Mouse (Mus musculus) embryo, embryonic 10.5 days (tissue): ENCODE measurements at regions not wholly inside any gene's neighbourhood (a gene's known extent, or its start where the extent isn't known, plus 50 kb on each side); places are given as distances from the start of the nearest gene placed in this dataset.
A peak's percentile ranks its signal among the peaks of the same experiment; 100 is the strongest.

Experiments used
- DNase-seq: peaks from one replicate; pipeline ENCODE4 v3.0.0-alpha.2; 2015; ENCODE audit warnings: low spot score

GRCm38 (mm10) chr13:101427426-101428221 lies 340.4 kb downstream of the Pik3r1 start:
- DNase-seq = peak; percentile 32

DNA sequence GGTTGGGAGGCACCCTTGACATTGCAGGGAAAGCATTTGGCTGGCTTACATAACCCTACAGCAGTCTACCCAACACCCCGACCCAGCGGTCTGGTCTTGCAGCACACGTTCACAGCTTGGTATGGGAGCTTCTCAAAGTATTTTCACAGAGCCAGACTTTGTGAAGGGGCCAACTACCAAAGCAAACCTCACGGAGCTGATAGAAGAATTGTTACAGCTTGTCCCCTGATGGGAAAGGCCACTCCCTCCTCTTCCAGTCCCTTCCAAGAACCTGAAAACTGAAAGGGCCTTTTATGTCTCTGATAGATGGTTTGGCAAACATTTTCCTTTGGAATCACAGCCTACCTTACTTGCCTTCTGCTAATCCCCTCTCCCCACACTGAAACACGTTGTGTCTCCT lies 341.6 kb downstream of the Pik3r1 start:
- DNase-seq = no peak

DNA sequence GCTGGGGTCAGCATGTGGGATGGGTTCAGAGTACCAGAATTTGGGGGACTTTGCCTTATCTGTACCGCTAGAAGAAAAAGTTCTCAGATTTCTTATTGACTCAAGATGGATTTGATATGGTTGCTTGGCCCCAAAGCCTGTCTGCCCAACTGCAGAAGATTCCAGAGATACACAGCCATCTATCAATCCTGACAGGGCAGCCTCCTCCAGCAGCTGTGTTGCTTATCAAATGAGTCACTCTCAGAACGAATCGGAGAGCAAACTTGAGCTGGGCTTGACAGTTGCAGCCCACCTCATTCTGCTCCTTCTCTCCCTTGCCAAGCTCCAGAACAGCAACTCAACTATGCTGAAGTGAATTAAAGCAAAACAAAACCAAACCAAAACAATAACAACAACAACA lies 345.9 kb downstream of the Pik3r1 start:
- no peak for DNase-seq

DNA sequence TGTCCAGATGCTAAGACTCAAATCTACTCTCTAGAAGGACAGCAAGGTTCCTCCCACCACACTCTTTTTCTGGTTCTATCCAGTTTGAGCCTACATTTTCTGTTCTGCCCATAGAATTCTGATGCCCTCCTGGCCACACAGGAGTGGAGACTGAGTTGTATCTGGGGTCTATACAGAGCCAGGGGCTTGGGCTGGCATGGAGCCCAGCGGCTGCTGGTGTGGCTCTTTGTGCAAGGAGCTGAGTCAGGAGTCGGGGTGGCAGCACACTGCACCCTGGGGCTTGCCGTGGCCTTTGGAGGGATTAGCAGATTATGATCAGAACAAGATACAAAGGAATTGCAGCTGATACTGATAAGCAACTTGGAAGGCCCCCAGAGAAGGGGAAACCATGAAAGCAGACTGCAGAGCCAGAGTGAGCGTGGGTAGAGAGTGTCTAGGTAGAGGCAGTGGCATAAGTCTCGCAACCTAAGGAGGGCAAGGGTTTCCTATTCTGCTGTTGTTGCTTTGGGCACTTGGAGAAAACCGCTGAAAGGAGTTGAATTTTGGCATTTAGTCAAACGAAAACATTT lies 348.5 kb downstream of the Pik3r1 start:
- no peak for DNase-seq

GRCm38 (mm10) chr13:101418272-101418671 lies 349.7 kb downstream of the Pik3r1 start:
- DNase-seq = no peak

GRCm38 (mm10) chr13:101408885-101409284 lies 359.1 kb downstream of the Pik3r1 start:
- DNase-seq = no peak

GRCm38 (mm10) chr13:101407633-101408032 lies 360.4 kb downstream of the Pik3r1 start:
- DNase-seq = no peak

DNA sequence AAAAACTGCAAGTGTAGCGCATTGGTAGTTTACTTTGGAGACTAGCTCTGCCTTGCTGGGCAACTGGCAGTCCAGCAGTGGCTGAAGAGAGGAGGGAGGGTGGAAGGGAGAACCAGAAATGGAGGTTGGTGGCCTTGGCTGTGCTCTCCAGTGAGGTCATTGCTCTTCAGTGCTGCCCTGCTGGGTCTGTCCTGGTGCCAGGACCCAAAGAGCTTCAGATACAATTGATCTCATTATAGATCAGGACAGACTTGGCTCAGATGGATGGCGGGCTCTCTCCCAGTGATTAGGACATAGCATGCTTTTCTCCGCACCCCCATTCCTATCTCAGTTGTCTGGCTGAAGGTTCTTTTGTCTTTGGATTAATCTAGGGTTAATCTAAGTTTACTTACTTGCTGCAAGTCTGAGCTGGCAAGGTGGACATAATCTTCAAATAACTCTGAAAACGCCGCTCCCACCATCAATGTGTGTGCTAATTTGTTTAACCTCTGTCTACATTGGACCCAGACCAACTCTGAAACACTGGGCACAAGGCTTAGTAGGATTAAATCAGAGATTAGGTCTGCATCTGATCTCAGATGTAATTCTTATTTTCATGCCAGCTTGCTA lies 394.3 kb downstream of the Pik3r1 start:
- DNase-seq = no peak

GRCm38 (mm10) chr13:101371906-101372305 lies 396.1 kb downstream of the Pik3r1 start:
- DNase-seq = no peak

DNA sequence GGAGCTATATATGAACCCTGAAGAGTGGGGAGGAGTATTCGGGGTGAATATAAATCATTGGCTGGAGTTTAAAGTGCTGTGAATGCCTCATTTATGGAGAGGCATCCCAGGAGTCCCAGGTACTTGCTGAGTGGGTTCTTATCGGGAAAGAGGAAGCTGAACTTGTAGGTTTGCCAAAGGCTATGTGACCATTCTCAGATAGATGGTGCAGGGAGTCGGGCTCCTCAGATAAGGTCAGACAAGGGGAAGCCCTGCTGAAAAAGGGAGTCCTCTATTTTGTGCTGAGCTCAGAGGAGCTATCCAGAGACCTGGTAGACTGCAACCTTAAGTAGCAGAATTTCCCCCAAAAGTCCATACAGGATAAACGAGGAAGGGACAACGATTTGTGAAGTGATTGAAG lies 399.8 kb downstream of the Pik3r1 start:
- DNase-seq = no peak

DNA sequence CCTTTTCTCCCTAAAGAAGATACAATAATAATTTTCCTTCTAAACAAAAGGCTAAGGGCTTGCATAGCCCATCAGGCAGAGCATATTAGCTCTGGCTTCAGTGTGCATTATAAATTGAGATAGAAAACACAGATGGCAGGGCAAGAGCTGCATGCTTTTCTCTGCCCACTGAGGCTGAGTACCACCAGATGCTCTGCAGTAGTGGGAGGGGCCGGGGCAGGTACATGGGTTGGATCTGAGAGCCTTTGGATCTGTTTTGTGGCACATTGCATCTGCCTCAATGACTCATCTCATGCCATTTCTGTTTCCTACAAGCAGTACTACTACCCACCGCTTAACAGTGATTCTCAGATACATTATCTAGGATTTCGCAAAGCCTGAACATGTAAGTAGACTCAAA lies 412.7 kb downstream of the Pik3r1 start:
- no peak for DNase-seq

GRCm38 (mm10) chr13:101351123-101351522 lies 416.9 kb downstream of the Pik3r1 start:
- no peak for DNase-seq

DNA sequence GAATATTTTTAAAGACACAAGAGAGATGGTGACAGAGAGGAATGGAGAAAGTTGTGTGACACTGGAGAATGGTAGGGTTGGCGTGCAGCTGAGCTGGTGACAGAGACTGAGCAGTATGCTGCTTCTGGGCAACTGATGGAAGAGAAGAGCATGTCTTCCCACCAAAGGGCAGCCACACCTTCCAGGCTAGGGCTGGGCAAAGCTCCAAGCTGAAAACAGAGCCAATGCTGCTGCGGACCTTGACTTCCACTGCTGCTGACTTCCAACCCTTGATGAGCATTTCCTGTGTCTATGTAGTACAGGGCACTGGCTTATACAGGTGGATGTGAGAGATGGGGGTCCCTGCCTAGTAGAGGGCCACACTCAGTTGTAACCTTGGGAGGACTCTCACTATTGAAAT lies 418.7 kb downstream of the Pik3r1 start:
- no peak for DNase-seq

GRCm38 (mm10) chr13:101338280-101338872 lies 429.6 kb downstream of the Pik3r1 start:
- no peak for DNase-seq

GRCm38 (mm10) chr13:101318621-101319020 lies 449.4 kb downstream of the Pik3r1 start:
- DNase-seq = no peak

GRCm38 (mm10) chr13:101316336-101316735 lies 451.7 kb downstream of the Pik3r1 start:
- DNase-seq = peak; percentile 23

DNA sequence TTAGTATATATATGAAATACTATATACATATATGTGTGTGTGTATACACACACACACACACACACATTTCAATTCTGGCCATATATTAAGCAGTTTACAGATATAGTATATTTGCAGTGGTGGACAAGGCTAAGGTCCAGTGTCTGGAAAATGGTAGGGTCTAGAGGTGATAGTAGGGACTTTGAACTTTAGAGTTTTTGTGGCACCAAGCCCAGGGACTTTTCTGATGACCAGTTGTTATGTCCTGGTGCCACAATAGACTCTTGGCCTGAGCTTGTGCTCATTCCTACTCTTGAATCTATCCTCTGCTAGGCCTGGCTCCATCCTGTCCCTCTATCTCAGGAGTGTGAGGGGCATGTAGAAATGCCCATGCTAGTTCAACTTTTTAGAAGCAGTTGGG lies 454.0 kb downstream of the Pik3r1 start:
- no peak for DNase-seq

DNA sequence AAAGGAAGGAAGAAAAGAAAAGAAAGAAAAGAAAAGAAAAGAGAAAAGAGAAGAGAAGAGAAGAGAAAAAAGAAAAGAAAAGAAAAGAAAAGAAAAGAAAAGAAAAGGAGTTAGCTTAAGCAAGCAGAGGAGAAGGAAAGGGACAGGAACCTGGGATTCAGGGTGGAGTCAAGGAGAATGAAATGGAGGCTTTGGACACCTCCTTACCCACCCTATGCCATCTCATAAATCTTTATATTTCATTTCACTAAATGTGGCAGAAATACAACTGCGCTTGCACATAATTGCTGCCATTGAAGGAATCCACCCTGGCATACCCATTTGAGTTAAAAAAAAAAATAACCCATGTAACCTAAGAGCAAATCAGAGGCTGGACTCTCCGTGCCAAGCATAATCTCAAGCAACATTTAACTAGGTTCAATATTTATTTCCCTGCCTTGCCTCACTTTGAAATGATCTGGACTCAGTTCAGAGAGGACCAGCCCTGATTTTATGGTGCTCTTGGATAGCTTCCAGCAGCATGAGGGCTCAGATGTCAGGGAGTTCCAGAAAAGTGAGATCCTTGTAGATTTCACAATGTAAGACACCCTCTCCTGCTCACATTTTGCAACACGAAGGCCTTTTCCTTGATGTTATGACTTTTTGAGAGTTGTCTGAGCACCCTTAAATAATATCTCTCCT lies 456.2 kb downstream of the Pik3r1 start:
- no peak for DNase-seq

- no peak for DNase-seq
These were observed 459.3 kb downstream of the Pik3r1 start for GRCm38 (mm10) chr13:101308724-101309123.

- DNase-seq = no peak
These were observed 462.2 kb downstream of the Pik3r1 start for GRCm38 (mm10) chr13:101305695-101306413.

- no peak for DNase-seq
These were observed 463.0 kb downstream of the Pik3r1 start for GRCm38 (mm10) chr13:101305063-101305462.

- no peak for DNase-seq
These were observed 466.7 kb downstream of the Pik3r1 start for GRCm38 (mm10) chr13:101301361-101301760.
